Mouse (Mus musculus) cerebellum, adult 2 months (tissue): ENCODE results near the gene Klhl2.

Experiments used
- CTCF ChIP-seq: fragments of 200-500 bp; IDR thresholded peaks from 2 replicates; pipeline ENCODE4 v1.5.1; 2011; ENCODE audit warnings: low read depth, mild to moderate bottlenecking, control low read depth, low read length, moderate library complexity, borderline replicate concordance; ENCODE audit not compliant: insufficient read depth
- POLR2A ChIP-seq: fragments of 200-500 bp; IDR thresholded peaks from 2 replicates; pipeline ENCODE4 v1.6.1; 2011; ENCODE audit warnings: low read length, control low read depth, borderline replicate concordance; ENCODE audit not compliant: insufficient read depth

DNA sequence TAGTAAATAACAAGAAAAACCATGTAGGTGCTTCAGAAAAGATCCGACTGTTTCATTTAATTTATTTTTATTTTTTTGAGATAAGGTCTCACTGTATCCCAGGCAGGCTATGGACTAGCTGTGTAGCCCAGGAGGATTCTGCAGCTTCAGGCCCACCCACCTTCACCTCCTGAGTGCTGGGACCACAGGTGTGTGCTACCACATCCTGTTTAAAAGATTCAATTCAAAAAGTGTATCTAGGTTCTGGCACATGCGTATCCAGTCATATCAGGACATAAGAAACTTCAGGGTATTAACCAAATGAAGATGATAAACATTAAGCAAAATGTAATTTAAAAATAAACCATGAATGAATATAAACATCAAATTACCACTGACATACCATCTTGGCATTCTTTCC, 126.6 kb downstream of the Klhl2 start:
- TF ChIP-seq POLR2A (no peak), CTCF (no peak)
